Mouse (Mus musculus) lung, postnatal 36 days (tissue): ENCODE data around the gene Them4.
"Not testable (repeated sequence)": the region's sequence is repeated elsewhere in the genome, so short reads cannot be mapped to it uniquely, and the experiment has no call there.

Source experiments
- DNase-seq: peaks from one replicate; pipeline ENCODE4 v3.0.0; 2022; ENCODE audit warnings: mixed read lengths

Them4 gene

DNA sequence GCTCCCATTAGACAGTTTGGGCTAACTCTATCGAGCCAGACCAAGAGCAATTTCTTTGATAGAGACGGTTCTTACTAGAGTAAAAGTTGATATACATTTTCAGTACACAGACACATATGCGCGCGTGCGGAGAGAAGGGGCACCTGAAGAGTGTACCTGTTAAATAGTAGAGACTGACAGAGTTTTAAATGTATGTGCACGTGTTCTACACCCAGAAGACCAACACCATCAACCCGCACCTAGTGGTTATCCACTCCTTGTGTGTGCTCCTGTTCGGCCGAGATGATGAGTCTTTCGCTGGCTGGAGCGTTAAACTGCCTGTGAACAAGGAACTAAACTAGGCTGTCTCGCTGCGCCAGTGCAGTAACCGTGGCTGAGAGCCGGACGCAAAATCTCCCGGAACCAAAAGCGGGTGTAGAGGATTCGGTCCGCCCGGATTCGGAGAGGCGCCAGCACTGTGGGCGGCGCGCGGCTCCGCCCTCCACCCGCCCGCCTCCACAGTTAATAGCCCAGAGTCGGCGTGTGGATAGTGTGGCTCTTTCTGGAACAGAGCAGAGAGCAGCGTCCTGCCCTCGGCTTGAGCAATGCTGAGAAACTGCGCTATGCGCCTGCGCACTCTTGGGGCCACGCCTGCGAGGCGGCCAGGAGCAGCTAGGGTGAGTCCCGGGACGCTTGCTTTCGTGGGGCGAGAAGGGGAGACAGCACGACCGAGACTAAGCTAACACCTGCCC, at the start of gene Them4:
Gene Them4, plus strand, starts transcription at position 457 of the 731 bp plus-strand sequence.
- peak; percentile 98 for DNase-seq

DNA sequence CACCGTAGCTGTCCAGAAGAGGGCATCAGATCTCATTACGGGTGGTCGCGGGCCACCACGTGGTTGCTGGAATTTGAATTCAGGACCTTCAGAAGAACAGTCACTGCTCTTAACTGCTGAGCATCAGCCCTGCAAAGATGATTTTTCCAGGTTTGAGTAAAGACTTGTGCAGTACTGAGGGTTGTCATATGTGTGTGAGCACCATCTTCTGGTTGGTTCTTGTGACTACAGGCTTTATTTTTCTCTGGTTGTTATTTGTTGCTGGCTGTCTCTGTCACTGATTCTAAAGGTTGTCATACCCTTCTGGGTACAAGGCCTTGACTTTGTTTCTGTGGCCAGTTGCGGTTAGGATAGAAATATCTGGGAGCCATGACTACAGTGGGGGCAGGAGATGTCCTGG, 49.3 kb upstream of the Them4 start:
- no peak for DNase-seq

DNA sequence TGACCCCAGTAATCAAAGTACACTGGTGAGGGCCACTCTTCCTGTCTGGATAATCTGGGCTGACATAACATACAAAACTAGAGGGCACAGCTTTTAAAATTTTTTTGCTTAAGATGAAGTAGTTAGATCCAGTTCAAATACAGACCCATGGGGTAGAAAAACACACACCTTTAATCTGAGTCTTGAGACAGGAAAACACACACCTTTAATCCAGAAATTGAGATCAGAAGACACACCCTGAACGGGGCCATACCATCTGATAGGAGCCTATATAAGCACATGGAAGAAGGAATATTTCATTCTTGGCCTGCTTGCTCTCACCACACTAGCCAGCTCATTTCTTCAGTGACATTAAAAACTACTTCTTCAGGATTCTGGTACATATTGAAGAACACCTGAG, 46.2 kb upstream of the Them4 start, which contains the start of gene Gm4778:
Gene Gm4778, plus strand, starts transcription at position 301 of the 400 bp plus-strand sequence.
- DNase-seq = not testable (repeated sequence)

DNA sequence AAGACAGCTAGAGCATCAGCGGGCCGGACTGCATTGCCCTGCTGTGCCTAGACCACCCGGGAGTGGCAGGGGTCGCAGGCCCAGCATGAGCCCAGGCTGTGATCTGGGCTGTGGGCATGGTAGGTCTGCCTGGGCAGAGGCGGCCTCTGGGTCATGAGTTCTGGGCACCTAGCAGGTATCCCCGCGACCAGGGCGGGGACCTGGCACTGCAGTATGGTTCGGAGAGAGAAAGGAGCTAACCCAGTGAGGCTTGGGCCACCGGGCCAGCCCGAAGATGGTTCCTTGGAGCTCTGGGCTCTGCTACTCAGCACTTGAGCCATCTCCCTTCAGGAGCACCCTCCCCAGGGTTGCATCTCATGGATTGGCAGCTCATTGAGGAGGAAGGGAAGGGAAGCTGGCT, 33.9 kb upstream of the Them4 start:
- DNase-seq = no peak

DNA sequence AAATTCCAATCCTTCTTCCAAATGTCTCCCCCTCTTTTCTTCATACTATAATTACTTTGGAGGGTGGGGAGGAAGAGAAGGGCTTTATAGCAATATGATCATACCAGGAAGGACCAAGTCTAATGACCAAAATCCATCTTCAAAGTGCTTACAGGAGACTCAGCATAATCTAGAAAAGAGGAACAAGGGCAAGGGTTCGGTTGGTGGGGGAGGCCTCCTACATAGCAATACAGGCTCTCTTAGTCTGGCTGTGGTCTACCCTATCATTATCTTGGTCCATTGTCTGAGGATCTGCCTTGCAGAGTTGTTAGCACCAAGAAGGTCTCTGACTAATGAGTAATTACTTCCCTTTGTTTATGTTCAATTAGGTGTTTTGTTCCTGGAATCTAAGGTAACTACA, 4.4 kb upstream of the Them4 start:
- no peak for DNase-seq

DNA sequence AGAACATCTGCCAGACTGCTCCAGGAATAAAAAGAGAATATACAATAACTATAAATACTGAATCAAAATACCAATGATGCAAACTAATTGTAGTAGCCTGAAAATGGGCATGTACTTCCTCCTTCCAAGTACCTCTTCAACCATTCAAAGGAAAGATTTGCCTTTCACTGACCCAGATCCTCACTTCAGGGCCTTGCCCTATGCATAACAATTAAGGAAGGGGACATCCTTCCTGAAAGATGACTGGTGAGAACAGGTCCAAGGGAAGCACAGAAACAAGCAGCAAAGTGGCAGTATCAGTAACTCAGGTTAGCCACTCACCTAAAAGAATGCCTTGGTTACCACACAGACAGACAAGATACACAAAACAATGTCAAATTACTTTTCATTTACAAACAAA, 2.9 kb upstream of the Them4 start:
- DNase-seq = no peak

DNA sequence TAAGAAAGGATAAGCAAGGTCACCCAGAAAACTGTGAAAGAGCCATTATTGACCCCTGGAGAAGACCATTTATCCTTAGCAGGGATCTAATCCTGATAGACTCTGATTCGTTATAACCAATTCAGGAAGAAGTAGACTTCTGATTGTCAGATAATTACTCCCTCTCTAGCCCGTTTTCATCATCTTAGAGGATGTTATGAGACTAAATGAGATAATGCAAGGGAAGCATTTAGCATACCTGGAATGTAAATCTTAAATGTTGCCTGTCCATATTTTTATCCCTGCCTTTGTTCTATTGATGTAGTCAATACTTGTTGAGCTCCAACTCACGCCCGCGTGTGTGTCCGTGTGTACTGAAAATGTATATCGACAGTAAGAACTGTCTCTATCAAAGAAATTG, 602 bp downstream of the Them4 start:
- DNase-seq = no peak

DNA sequence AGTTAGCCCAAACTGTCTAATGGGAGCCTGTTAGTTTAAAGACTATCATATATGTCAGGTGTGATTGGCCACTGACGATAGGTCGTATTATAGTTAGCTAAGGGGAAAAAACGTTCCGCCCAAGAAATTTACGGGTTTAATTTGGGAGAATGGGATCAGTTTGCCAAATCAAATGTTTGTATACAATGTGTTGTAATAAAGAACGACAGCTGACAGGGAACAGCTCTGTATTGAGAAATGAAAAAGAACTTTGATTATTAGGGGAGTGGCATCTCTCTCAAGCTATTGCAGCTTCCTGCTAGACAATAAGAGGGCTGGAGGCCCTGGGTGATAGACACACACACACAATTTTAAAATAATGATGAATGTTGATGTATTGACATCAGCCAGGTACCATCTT, 1.0 kb downstream of the Them4 start:
- DNase-seq = no peak

DNA sequence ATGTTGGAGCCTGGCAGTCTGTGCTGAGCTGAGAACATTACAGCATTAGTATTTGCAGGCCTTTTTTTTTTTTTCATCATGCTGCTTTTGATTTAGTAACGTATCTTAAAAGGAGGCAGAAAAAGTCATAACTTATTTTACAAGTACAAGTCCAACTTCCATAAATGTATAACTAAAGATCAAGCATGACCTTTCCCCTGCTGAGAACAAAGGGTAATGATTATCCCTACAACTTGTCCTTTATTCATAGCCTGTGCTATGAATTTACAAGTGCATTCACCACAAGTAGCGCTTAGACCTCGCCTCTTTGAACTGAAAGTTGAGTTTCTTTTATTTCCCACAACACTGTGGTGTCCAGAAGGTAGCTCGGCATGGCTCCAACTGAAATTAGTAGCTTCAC, 1.5 kb downstream of the Them4 start:
- no peak for DNase-seq

DNA sequence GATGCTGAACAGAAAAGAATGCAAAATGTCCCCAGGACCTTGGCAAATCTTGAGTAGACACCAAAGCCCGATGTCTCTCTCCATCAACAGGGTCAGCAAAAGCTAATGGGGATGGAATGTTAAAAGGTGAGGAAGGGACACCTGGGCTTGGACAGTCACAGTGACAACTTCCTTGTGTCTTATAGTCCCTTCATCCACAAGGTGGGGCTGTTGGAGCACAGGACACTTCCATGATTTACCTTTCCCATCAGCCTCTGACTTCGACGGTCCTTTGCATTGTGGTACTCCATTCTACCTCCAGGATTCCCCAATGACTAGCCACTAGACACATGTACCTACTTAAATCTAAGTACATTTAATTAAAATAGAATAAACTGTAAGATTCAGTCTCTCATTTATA, 18.8 kb downstream of the Them4 start:
- peak; percentile 45 for DNase-seq

DNA sequence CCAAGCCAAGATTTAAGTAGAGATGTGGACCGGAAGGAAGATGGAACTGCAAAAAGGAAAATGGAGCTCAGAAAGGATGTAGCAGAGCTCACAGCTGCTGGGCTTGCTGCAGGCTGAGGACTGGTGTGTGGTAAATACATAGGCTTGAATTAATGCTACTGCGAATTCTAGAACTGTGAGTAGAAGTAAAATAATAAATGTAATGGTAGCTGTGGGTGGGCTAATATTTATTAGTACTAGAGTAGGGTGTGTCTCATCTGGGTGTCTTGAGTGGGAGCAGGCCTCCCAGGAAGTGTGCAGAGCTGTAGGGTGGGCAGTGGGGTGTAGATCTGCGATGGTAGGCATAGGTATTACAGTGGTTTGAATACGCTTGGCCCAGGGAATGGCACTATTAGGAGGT, 24.6 kb downstream of the Them4 start:
- DNase-seq = no peak

DNA sequence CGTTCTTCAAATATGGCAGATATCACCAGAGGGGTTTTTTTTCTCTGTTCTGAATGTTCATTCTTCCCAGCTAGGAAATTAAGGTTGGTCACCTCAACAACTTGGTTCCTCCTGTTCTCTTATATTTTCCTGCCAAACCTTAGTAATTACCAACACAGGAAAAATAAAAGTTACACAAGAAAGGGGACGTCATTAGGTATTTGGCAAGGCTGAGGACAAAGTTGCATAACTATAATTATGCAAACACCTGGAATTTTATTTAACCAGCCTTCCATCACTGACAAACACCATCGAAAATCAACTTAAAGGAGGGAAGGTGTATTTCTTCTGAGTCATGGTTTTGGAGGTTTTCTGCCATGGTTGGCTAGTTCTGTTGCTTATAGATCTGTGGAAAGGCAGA, 28.6 kb downstream of the Them4 start:
- DNase-seq = peak; percentile 32

DNA sequence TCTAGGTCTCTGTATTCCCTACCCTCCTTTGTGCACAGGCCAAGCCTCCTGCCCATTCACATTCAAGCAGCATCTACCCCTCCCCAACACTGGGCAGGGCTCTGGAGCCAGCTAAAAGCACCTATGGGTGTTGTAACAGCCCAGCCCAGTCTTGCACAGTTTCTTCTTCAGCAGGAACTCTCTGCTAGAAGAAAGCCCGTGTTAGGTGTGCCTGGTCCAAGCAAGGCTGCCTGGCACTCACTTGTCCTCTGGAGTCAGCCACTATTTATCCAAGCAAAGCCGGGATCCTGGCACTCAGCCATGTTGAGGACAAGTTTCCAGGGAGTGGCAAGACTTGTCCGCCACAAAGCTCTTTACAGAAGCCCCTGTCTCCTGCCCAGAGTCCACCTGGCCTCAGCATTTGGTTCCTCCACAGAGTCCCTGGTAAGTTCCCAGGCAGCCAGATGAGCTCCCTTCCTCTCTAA, 32.1 kb downstream of the Them4 start, which contains the start of gene Them5:
Gene Them5, plus strand, starts transcription at position 141 of the 464 bp plus-strand sequence.
- peak; percentile 37 for DNase-seq

DNA sequence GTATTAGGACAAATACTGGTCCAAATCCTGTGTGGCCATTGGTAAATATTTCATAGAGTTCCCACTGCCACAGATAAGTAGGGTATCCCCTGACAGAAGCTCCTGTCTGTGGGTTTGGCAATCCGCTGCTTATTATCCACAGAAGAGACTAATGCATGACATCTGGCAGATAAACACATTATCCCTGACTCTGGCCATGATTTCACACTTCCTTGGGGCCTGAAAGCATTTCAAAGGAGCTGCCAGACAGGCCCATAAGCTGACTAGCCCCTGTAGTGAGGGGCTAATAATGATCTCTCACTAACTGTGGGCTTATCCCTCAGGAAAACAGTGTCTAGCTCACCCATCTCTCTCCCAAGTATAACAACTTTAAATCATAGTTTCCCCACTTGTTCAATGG, 32.7 kb downstream of the Them4 start:
- DNase-seq = no peak

DNA sequence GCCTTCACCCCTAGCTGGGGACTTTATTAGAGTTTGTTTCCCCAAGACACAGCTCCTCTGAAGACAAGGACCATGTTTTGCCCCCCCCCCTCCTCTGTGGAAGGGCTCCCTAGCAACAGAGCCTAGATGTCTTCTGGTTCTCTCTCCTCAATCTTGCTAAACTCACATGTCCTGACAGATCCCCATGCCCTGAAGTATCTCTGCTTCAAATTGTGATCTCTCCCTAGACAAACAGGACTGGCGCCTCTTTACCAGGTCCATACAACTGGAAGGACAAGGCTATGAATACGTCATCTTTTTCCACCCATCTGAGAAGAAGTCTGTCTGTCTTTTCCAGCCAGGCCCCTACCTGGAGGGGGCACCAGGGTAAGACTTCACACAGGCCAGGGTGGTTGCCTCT, 34.3 kb downstream of the Them4 start:
- DNase-seq = no peak

DNA sequence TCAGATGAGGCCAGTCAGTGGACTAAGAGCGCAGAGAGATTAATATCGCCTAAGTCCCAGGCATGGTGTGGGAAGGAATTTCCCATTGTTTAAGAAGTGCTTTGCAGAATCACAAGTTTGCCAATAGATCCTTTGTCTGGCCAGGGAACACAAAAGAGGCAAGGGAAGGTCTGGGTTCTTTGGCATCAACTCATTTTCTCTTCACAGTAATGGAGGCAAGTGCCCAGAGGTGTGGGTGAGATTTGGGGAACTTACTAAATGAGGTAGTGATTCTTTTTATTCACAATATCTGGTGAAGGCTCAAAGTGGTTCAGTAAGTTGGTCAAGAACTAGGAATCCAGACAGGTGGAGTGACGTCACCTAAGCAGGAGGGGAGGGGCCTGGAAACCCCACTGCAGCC, 35.0 kb downstream of the Them4 start:
- no peak for DNase-seq

DNA sequence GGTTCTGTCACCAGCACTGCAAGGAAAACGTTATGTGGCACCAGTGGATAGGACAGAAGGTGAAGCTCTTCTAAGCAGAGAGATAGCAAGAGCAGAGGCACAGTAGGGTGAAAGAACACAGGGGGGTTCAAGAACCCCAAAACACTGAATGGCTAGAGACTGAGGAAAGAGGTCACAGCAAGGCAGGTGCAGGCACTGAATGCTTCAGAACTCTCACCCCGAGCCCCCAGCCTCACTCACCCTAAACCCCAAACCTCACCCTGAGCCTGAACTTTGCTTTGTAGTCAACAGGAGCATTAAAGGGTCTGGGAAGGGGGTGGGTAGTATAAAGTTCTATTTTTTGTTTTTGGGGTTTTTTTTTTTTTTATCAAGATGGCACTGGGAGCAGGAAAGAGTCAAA, 38.3 kb downstream of the Them4 start:
- no peak for DNase-seq

DNA sequence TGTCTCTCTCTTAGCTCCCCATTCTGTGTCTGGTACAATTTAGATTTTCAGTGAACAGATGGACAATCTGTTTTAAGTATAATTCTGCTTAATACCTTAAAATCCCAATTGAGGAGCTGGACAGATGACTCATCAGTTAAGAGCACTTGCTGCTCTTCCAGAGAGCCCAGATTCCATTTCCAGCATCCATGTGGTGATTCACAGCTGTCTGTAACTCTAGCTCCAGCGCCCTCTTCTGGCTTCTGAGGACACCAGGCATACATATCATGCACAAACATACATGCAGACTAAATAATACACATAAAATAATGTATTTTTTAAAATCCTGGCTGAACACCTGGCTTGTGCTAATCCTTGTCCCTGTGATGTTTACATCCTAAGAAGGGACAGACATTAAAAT, 50.9 kb downstream of the Them4 start:
- DNase-seq = peak; percentile 63

DNA sequence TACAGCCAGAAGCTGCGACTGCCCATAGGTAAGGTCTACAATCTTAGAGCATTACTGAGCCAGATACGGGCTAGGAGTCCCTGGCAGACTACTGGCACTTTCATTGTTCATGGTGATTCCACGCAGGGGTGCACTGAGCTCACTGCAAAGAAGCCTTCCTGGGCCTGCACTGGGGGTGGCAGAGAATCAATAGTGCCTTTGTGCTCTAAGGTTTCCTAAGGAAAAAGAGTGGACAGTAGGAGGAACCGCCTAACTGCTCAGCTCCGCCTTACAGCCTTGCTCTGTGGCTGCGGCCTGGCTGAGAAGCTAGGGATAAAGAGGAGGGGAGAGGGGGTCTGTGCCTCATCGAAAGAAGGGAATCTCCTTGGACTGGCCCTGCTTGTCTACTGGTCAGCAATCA, 52.2 kb downstream of the Them4 start, which contains the start of gene C2cd4d:
Gene C2cd4d, plus strand, starts transcription at position 301 of the 400 bp plus-strand sequence.
- no peak for DNase-seq

DNA sequence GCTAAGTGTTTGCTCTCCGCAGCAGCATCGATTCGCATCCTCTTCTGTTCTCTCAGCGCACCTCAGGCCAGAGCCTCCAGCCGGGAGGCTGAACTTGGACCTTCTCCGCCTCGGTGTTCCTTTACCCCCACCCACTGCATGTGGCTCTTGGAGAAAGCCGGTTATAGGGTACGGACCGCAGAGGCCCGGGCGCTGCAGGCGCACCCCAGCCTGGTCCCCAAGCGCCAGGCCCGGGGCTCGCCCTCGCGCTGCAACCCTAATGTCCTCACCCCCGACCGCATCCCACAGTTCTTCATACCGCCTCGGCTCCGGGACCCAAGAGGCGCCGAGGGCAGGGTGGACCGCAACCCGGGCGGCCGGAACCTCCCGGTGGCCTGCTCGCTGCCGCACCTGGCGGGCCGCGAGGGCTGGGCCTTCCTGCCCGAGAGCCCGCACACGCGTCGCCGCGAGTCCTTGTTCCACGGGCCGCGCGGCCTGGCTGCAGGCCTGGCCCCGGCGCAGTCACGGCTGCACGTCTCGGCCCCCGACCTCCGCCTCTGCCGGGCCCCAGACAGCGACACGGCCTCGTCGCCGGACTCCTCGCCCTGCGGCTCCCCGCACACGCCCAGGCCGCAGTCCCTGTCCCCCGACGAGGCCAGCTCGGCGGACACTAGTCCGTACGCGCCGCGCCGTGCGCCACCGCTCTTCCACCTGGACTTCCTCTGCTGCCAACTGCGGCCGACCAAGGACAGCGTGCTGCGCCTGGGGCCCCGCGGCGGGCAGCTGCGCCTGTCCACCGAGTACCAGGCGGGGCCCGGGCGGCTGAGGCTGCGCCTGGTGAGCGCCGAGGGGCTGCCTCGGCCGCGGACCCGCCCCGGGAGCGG, 53.6 kb downstream of the Them4 start:
- peak; percentile 17 for DNase-seq

DNA sequence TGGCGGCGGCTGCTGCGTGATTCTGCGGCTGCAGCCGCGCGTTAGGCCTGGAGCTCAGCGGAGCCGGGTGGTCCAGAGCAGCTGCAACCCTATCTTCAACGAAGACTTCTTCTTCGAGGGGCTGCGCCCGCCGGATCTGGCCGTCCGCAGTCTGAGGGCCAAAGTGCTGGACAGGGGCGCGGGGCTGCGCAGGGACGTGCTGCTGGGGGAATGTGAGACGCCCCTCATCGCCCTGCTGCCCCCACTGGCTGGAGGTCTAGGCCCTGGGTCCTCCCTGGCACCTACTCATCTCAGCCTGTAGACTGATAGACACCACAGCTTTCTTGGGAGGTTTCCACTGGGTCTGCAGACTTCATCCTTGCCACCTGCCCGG, 54.3 kb downstream of the Them4 start:
- no peak for DNase-seq

DNA sequence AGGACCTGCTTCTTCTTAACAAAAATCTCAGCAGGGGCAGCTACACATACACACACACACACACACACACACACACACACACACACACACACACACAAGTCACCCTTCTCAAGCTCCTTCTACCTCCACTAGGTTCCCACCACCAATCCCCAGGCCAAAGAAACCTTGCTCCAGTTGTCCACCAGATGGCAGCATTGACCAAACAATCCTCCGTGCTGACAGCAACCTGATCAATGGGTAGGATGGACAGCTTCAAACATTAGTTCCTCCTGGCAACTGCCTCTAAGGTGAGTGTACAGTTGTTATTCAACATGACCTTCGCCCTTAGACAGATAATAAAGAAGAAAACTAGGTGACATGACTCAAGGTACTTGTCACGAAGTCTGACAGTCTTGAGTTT, 56.9 kb downstream of the Them4 start:
- DNase-seq = peak; percentile 84

DNA sequence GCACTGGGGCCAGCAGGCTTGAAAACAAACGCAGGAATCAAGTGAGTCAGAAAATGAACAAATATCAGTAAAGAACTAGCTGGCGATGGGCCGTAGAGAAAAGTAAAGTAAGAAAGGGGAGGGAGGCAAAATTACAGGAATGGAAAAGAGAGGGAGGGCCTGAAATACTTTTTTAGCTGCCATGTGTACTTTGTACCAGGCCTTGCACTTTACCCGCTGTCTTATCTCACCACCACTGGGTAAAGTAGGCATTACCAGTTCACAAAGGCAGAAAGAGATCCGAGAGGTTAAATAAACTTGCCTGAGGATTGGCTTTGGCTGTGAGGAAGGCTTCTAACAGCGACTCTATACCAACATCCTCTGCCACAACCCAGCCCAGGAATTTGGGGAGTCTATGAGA, 57.6 kb downstream of the Them4 start:
- no peak for DNase-seq

DNA sequence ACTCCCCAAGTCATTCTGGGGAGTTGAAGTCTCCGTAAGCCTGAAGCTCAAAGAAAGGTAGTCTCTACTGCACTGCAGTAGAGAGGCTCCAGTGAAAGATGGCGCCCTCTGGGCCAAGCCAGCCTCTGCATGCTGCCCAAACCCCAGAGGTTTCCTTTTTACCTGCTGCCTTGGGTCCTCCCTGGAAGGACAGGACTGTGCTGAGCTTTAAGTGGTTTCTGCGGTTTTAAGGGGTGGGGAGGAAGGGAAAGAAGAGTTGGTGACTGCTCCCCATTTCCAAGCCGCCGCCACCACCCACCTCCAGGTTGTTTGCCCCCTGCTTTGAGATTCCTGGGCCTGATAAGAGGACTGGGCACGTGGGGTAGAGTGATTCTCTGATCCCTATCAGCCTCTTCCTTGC, 58.7 kb downstream of the Them4 start:
- DNase-seq = no peak
